Mouse (Mus musculus): Measurements from ENCODE around the gene Ankrd17. TPM values are rescaled to one million over a fixed set of nuclear protein-coding genes. Genes with fewer than 3 reads are reported as not detected.

The Ankrd17 gene
- total RNA-seq, 2 experiments from 2014 or later: 60.5 to 65.7 TPM

- DNase-seq (ENCODE audit: low spot score): no peak
- intact Hi-C loops (cut with DNase I): loop anchor here (5.0 kb wide), 1 partner anchor 61 kb away; no protein-coding TSS in a partner anchor
Observed at GRCm38 (mm10) chr5:90226696-90227095, 139.7 kb downstream of the Ankrd17 start.

DNA sequence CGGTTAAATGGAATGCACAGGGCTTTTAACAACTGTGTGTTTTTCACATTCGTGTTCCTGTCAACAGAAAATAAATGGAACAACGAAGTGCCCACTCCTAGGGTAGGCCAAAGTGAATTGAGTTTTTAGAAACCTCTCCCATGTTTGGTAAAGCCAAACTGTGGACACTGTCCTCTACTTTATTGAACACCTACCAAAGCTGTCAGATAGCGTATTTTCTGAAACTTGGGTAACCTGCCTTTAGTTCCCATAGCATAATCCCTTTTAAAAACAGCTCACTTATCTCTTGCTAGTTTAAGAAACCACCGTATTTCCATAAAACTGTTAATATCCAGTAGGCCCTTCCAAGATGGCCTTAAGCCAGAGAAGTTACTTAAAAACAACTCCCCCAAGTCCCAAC lies 141.6 kb downstream of the Ankrd17 start:
- DNase-seq (ENCODE audit: low spot score): no peak
- intact Hi-C loops (cut with DNase I): loop anchor here (5.0 kb wide), 1 partner anchor 63 kb away; no protein-coding TSS in a partner anchor

DNA sequence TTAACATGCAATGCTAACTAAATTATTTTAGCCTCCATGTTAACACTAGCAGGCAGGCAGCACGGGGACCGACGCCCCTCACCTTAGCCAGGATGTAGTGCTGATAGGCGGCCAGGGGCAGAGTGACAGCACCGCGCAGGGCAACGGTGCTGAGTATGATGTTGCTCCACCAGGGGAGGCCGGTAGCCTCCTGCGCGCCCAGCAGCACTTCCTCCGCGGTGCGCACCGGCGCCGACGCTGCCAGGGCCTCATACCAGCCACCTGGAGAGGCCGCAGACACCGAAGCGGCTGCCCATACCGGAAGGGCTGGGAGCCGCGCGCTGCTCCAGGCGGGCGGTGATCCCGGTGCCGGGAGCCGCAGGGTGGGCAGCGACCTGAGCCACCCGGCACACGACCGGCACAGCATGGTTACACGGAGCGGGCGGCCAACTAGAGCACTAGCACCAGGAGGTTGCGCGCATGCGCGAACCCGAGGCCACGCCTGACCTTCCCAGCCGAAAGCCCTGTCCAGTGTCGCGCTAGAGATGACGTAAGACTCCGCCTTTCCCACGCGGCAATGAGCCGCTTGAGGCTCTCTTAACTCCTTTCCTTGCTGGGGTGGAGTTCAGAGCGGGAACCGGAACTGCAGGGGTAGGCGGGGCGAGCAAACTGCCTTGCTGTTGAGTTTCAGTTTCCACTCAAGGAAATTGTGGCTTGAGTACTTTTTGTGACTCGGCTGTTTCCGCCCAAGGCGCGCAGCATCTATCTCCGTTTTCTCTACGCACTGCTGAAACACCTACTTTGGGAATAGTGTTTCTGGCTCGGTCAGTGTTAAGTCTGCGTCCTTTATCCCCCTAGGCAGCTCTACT lies 142.6 kb downstream of the Ankrd17 start, which contains the start of gene Cox18:
Gene Cox18 (minus strand): TSS at position 468 of the 848 bp plus-strand sequence.
- intact Hi-C loops (cut with DNase I): loop anchor here (1.0 kb wide), 1 partner anchor 143 kb away; the partner anchor contains the start of gene Ankrd17

GRCm38 (mm10) chr5:90222937-90223336 lies 143.4 kb downstream of the Ankrd17 start:
- no peak for DNase-seq (ENCODE audit: low spot score)
- intact Hi-C loops (cut with DNase I): loop anchor here (1.0 kb wide), 1 partner anchor 143 kb away; the partner anchor contains the start of gene Ankrd17

More for the DNA sequence above, 142.6 kb downstream of the Ankrd17 start, which contains the start of gene Cox18:
- peak; percentile 99 for DNase-seq (ENCODE audit: low spot score)

- intact Hi-C loops (cut with DNase I): no loop called here
- DNase-seq (ENCODE audit: low spot score): no peak
Observed at GRCm38 (mm10) chr5:90217791-90218190, 148.6 kb downstream of the Ankrd17 start.

- intact Hi-C loops (cut with DNase I): no loop called here
- no peak for DNase-seq (ENCODE audit: low spot score)
Observed at GRCm38 (mm10) chr5:90217226-90217625, 149.2 kb downstream of the Ankrd17 start.

DNA sequence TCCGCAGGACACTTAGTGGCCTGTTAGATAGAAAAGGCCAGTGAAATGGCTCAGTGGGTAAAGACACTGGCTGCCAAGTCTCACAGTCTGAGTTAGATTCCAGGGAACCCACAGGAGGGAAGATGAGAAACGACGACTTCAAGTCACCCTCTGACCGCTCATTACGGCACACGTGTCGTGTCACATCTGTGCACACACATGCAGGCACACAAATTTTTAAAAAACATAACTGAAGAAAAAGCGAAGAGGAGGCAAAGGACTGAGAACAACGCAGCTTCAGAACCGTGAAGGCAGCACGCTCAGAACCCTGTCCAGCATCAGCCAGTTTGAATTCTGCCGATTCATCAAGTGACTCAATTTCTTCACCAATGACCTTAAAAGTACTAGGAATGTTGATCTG lies 153.0 kb downstream of the Ankrd17 start:
- intact Hi-C loops (cut with DNase I): no loop called here
- DNase-seq (ENCODE audit: low spot score): no peak

GRCm38 (mm10) chr5:90203168-90203567 lies 163.2 kb downstream of the Ankrd17 start:
- no peak for DNase-seq (ENCODE audit: low spot score)
- intact Hi-C loops (cut with DNase I): loop anchor here (1.0 to 5.0 kb wide), 3 partner anchors 297 to 449 kb away; no protein-coding TSS in a partner anchor

- DNase-seq (ENCODE audit: low spot score): no peak
Observed at GRCm38 (mm10) chr5:90202447-90203117, 163.8 kb downstream of the Ankrd17 start.

DNA sequence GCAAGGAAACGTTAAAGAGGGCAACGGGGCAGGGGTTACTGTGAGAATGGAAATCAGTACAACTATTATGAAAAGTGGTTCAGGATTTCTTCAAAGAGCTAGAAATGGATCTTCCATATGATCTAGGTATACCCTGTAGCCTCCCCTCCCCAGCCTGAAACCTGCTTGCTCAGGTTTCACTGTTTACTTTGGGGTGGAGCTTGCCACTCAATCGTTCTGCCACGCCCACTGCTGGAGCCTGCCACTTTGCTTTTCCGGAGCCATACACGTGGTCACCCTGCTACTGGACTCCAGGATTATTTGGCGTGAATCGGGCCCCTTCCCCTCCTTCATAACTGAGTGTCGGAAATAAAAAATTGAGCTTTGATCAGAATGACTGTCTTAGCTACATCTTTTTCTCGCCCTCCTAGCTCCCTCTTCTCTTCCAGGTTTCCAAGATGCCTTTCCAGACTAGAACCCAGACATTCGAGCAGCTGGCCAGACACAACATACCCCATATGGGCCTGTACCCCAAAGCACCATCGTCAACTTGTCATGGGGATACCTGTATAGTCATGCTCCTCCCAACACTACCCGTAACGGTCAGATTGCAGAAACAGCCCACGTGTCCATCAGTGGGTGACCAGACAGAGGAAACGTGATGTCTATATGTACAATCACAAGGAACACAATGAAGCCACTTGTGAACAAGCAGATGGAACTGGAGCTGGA lies 166.3 kb downstream of the Ankrd17 start:
- no peak for DNase-seq (ENCODE audit: low spot score)
- intact Hi-C loops (cut with DNase I): loop anchor here (5.0 to 10.0 kb wide), 4 partner anchors 143 to 485 kb away; no protein-coding TSS in a partner anchor

More at GRCm38 (mm10) chr5:90202447-90203117, 163.8 kb downstream of the Ankrd17 start:
- intact Hi-C loops (cut with DNase I): loop anchor here (1.0 to 5.0 kb wide), 3 partner anchors 298 to 450 kb away; no protein-coding TSS in a partner anchor

- intact Hi-C loops (cut with DNase I): loop anchor here (1.0 to 10.0 kb wide), 3 partner anchors 138 to 480 kb away; no protein-coding TSS in a partner anchor
- DNase-seq (ENCODE audit: low spot score): no peak
Observed at GRCm38 (mm10) chr5:90194831-90195230, 171.5 kb downstream of the Ankrd17 start.

DNA sequence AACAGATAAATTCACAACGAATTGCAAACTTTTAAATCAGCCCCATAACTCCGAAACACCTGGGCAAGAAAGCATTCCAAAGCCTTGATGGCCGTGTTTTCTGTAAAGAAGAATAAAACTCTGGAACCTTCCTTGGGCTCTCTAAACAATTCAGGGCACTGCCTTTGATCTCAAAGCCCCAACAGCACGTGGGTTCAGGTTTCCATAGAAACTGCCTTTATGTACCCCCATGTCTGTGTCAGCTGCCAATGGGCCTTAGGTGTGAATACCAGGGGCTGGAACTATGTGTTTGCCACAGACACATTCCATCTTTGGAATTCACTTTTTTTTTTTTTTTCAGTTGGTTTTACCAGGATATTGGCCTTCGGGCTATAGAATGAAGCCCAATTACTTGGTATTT lies 183.6 kb downstream of the Ankrd17 start:
- DNase-seq (ENCODE audit: low spot score): no peak
- intact Hi-C loops (cut with DNase I): loop anchor here (5.0 kb wide), 1 partner anchor 340 kb away; no protein-coding TSS in a partner anchor

- DNase-seq (ENCODE audit: low spot score): no peak
- intact Hi-C loops (cut with DNase I): loop anchor here (5.0 kb wide), 2 partner anchors 77 to 452 kb away; no protein-coding TSS in a partner anchor
Observed at GRCm38 (mm10) chr5:90179094-90179493, 187.3 kb downstream of the Ankrd17 start.

GRCm38 (mm10) chr5:90178116-90178515 lies 188.3 kb downstream of the Ankrd17 start:
- intact Hi-C loops (cut with DNase I): loop anchor here (5.0 kb wide), 2 partner anchors 76 to 451 kb away; no protein-coding TSS in a partner anchor
- DNase-seq (ENCODE audit: low spot score): no peak

Other genes starting within 250 kb of the Ankrd17 start
- 10 to 100 TPM; 12.2 to 13.0 TPM for gene Cox18, start 142.6 kb downstream of the Ankrd17 start, total RNA-seq (2021)
- 1 to 10 TPM in 1 of 2 experiments, under 1 TPM in 1; 0.57 to 1.1 TPM for gene Gm9958, start 627 bp upstream of the Ankrd17 start, total RNA-seq (2021)
- gene Alb, start 94.3 kb upstream of the Ankrd17 start, total RNA-seq (2021): not detected
- not detected for gene Afp, start 124.2 kb upstream of the Ankrd17 start, total RNA-seq (2021)
- gene Afm, start 152.4 kb upstream of the Ankrd17 start, total RNA-seq (2021): not detected
- gene 5830473C10Rik, start 194.5 kb upstream of the Ankrd17 start, total RNA-seq (2021): not detected